Mouse (Mus musculus) retina, postnatal 1 day (tissue): ENCODE results near the gene H2afy2.

Source experiments
- DNase-seq: peaks from one replicate; pipeline ENCODE4 v3.0.0-alpha.2; 2012

Gene H2afy2

DNA sequence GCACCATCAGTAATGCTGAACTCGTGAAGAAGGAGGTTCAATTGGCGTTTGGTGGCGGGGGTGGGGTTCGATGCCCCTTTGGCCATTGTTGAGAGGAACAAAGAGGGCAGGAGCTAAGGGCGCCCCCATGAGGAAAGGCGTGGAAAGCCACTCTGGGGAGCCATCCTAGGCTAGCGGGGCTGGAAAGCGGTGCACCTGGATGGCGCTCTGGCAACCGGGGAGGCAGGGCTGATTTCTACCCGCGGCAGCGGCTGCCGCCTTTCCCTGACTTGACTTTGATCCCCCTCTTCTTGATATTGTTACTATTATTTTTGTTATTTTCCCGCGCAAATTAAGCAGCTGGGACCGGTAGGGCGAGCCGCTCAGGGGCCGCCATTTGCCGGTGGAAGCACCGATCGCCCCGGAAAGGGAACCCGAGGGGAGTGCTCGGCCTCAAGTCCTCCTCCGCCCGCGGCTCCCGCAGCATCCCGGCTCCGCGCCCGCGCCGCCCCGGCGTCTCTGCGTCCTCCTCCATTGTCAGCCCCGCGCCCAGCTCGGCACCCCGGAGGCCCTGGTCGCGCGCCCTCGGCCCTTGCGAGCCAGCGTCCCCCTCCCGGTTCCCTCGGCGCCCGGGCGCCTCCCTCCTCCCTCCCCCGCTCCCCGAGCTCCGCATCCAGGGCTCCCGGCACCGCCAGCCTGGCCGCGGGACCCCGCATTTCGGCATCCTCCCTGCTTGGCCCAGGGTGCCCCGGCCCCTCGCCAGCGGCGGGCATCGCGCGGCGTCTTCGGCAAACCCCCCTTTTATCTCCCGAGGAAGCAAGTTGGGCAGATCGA is 942 bp downstream of the H2afy2 start:
- DNase-seq: peak; percentile 77

GRCm38 (mm10) chr10:61781461-61782128 is 2.4 kb downstream of the H2afy2 start:
- DNase-seq: no peak

DNA sequence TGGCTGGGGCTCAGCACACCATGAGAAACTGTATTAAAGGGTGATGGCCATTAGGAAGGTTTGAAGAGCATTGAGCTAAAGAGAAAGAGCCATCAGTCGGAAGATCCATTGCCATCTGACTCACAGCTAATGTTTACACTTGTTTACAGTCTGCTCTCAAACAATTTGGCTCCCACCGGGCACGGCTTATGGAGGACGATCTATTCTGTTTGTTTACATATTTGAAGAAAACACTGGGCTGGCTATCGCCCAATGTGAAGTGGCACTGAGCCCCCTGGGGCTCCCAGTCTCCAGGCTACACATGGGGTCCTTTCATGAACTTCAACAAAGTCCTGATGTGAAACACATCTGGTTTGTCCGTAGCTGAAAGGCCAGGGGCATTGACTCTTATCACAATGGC is 17.1 kb downstream of the H2afy2 start:
- no peak for DNase-seq

GRCm38 (mm10) chr10:61765558-61765957 is 18.4 kb downstream of the H2afy2 start:
- DNase-seq: peak; percentile 22

- DNase-seq: no peak
Observed at GRCm38 (mm10) chr10:61764689-61765088, 19.3 kb downstream of the H2afy2 start.

DNA sequence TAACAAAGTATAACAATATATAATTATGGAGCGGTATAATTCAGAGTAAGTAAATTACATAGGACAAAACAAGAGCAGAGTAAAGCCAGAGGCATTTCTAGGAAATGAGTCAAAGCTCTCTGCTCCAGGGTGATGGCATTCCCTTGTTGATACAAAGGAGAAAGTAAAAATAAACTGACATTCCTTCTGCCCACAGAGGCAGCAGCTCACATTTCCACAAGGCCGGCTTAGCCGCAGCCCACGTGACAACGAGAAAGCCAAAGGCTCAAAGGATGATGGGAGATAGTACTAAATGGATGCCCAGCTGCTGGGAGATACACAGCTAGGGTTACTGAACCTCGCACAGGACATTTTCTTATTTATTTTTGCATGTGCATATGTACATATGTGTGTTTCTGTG is 24.1 kb downstream of the H2afy2 start:
- no peak for DNase-seq

DNA sequence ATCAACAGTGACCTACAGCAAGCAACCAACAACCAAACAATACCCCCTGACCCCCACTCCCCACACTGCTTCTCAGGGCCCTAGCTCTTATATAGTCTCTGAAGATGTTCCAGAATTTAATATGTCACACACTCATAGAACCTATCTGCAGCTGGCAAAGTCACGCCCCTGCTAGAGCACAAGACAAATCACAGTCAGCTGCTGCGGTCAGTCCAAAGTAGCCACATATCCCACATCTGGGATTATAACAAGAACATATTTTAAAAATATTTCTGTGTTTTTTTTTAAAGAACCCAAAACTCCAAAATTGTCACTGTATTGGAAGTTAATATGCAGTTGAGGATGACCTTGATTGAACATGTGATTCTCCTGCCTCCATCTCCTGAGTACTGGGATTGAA is 25.0 kb downstream of the H2afy2 start:
- DNase-seq: no peak

DNA sequence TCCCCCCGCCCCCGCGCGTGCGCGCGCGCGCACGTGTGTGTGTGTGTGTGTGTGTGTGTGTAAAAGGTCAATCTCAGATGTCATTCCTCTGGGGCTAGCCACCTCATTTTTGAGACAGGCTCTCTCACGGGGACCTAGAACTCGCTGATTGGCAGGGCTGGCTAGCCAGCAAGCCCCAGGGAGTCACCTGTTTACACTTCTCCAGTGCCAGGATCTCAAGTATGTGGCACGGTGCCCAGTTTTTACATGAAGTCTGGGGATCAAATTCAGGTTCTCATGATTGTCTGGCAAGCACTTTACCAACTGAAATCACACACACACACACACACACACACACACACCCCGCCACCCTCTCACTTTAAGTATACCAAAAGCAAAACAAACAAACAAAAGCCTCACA is 26.9 kb downstream of the H2afy2 start:
- DNase-seq: no peak

GRCm38 (mm10) chr10:61753071-61753470 is 30.9 kb downstream of the H2afy2 start:
- no peak for DNase-seq

DNA sequence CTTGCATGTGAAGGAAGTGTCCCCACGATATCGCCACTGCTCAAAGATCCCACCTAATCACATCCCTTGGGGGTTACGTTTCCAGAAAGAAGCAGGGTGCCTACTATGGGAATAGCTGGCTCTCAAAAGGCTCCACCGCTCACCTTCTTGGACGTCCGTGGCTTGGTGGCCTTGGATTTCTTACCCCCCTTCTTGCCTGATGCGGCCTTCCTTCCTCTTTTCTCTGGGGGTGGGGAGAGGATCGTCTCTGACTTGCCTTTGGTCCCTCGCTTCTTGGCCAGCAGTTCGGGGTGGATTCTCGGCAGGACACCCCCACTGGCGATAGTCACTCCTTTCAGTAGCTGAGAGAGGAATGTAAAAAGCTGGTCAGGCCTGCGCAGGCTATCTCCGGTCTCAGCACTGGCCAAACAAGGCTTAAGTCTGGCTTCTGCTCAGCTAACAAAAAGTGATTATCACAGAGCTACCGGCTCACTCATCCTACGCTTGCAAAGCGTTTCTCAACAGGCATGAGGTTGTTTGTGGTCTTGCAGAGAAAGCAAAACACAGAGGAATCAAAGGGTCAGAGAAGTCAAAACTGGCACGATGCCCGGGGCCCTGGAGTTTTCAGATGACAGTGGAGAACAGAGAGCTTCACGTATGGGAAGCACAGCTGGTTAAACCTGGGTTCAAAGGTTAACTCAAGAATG is 32.3 kb downstream of the H2afy2 start:
- DNase-seq: no peak

GRCm38 (mm10) chr10:61750014-61750413 is 33.9 kb downstream of the H2afy2 start:
- no peak for DNase-seq

DNA sequence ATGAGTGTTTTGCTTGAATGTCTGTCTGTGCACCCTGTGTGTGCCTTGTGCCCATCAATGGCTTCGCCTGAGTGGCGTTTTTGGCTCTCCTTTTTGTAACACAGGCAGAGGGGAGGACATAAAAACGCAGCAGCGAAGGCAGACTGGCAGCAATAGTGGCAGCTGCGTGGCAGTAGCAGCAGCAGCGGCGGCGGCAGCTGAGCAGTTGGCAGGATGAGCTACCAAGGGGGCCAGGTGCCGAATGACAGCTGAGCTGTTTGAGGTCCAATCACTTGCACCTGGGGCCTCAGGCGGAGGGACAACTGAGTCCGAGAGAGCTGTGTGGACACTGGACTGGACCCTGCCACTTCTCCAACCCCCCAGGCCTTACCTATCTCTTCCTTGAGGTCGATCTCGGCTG is 36.6 kb downstream of the H2afy2 start:
- DNase-seq: no peak

DNA sequence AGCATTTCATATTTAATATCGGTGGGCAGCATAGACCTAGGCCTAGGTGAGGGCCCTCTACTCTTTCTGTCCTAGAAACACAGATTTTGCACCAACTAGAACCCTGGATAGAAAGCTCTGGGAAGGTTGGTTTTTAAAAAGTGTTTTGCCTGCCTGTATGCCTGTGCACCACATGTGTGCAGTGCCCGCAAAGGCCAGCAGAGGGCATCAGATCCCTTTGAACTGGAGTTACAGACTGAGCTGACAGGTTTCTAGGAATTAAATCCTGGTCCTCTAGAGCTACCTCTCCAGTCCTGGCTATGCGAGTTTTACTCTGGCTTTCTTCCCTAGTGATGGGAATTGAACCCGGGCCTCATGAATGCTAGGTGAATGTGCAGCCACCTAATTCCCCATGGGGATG is 38.8 kb downstream of the H2afy2 start:
- peak; percentile 17 for DNase-seq

GRCm38 (mm10) chr10:61742336-61742735 is 41.6 kb downstream of the H2afy2 start:
- DNase-seq: no peak

GRCm38 (mm10) chr10:61741873-61742272 is 42.1 kb downstream of the H2afy2 start:
- peak; percentile 29 for DNase-seq

- no peak for DNase-seq
Observed at GRCm38 (mm10) chr10:61741306-61741705, 42.6 kb downstream of the H2afy2 start.

- DNase-seq: no peak
Observed at GRCm38 (mm10) chr10:61738126-61738525, 45.8 kb downstream of the H2afy2 start.

DNA sequence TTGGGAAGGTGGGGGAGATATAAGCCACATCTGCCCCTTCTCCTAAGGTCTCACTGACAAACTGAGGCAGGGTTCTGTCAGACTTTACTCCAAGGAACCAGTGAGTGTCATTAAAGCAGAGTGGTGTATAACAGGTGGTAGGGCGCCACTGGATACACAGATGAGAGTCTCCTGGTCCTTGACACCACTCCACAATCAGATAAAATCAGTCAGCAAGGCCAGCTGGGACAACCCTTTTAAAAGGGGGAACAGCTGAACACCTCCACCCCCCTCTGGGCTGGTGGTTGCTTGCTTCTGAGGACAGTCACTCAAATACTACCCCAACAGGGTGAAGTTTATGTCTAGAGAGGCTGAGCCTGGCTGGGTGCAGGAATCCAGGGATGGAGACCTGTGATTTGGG is 46.4 kb downstream of the H2afy2 start:
- no peak for DNase-seq

DNA sequence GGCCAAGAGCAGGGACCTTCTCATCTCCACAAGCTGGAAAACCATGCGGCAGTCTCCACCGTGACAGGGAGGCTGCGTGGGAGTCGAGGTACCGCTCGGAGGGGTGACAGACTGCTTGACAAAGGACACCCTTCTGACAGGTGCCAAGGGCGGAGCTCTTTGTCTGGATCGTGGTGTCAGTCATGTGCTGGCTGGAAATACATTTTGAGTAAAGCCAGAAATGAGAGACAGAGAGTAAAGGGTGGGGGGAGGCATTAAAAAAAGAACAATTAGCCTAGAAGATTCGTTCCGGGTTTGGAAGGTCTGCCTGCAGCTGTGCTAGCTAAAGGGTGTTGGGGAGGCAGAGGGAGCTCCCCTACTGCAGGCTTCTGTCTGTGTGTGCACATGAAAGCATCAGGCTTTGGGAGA is 47.3 kb downstream of the H2afy2 start:
- DNase-seq: no peak

DNA sequence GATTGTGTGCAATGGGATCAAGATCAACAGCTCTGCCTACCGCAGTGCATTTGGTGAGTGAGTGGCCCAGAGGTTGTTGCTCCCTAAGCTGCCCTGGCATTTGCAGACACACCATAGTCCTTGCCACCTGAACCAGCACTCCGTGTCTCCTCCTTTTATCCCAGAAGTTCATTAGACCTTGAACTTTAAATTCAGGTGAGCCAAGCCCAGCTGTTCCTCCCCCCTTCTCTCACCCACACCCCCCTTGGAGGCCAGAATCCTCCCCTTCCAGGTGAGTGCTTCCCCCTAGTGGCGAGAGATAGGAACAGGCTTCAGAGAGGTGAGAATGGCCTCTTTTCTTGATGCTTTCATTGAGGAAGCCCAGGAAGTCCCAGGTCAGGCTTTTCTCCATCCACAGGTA is 49.6 kb downstream of the H2afy2 start:
- peak; percentile 72 for DNase-seq

GRCm38 (mm10) chr10:61730171-61730570 is 53.8 kb downstream of the H2afy2 start:
- DNase-seq: no peak

DNA sequence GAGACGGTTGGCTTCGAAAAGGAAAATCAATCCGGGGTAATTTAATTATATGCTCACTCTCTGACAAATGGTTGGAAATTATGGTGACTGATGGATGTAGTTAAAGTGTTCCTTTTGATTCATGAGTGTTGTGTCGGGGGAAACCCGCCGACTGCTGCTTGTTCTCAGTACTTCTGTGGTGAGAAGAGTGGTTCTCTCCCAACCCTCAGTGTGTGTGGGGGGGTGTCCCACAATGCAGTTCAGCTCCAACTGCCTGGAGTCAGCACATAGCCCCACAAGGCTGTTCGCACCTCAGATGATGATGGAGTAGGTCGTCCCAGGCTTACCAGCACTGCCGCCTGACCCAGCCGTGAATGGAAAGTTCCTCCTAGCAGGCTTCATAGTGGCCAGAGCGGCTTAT is 54.8 kb downstream of the H2afy2 start:
- no peak for DNase-seq

GRCm38 (mm10) chr10:61723271-61723670 is 60.7 kb downstream of the H2afy2 start:
- DNase-seq: no peak

GRCm38 (mm10) chr10:61722215-61722614 is 61.7 kb downstream of the H2afy2 start:
- no peak for DNase-seq
